In the genomic region with DNA sequence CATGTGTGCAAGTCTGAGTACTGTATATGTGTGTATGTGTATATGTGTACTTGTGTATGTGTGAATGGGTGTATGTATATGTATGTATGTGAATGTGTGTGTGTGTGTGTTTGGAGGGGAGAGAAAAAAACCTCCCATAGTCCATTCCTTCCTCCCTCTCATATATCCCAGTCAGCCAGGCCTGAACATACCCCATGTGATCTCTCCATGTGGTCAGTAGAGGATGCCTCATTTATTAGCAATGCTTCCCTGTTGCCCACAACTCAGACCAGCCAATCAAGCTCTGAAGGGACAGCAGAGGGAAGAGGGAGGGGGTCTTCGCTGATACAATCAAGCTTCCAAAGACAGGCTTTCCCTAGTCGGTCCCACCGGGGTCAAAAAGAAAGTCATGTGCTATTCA, we compare ENCODE assay signal across 23 mouse cellular contexts. TPM values are rescaled to one million over a fixed set of nuclear protein-coding genes. Genes with fewer than 3 reads are reported as not detected.
DNase-seq lines count a peak whose midpoint lies in the region; ATAC-seq and TF ChIP-seq lines count a peak whose summit lies in the region.
"Had no signal": no experiment of that assay in that cellular context is flagged by ENCODE, and none has a peak within 500 bp of the region (broad histone marks: within the 10 kb centered on the region; RNA-seq: fewer than 3 reads in every experiment).

No protein-coding gene starts in this region.

- no peak for DNase-seq in heart, adult 2 months
- DNase-seq in heart, adult 11 months: no peak
- DNase-seq in midbrain, embryonic 10.5 days (ENCODE audit: low spot score): no peak
- DNase-seq in midbrain, postnatal 0 days (ENCODE audit: low spot score): no peak
- DNase-seq in NIH3T3 (ENCODE audit: low read depth): peak; percentile 20
- DNase-seq: adrenal gland, postnatal 36 days; cerebellum, adult 9-11 months; heart, postnatal 4 days; kidney, adult 18-20 months; kidney, postnatal 14 days; lung, postnatal 10 days; right cerebral cortex, postnatal 14 days; thymus, adult 2 months; thymus, postnatal 4 days had no signal

- no peaks in the 10 kb centered on the region for H3K9me3 ChIP-seq in midbrain, embryonic 10.5 days (replicated peaks)
- H3K9me3 ChIP-seq in midbrain, postnatal 0 days (ENCODE audit: low read length): no peaks in the 10 kb centered on the region
- H3K9me3 ChIP-seq: heart, embryonic 10.5 days; midbrain, embryonic 12.5 days had no signal

- intact Hi-C loops in heart, adult 2 months (cut with DNase I): no loop called here

- H3K4me1 ChIP-seq in heart, adult 2 months (ENCODE audit: control insufficient read depth, insufficient read depth, low read length): peaks cover 13% of the 10 kb centered on the region
- H3K4me1 ChIP-seq in midbrain, embryonic 10.5 days: peaks cover 93% of the 10 kb centered on the region
- no peaks in the 10 kb centered on the region for H3K4me1 ChIP-seq in midbrain, postnatal 0 days (ENCODE audit: insufficient read depth, low read length)

- no peak for TF ChIP-seq EP300 in heart, adult 2 months (IDR thresholded peaks at IDR 0.05; ENCODE audit: insufficient read depth, low read depth, low read length)

- H3K4me3 ChIP-seq in heart, adult 2 months: no peak overlapping the region
- no peak overlapping the region for H3K4me3 ChIP-seq in midbrain, embryonic 10.5 days
- H3K4me3 ChIP-seq in midbrain, postnatal 0 days (ENCODE audit: low read depth, low read length): no peak overlapping the region
- H3K4me3 ChIP-seq in myocyte: no peak overlapping the region
- H3K4me3 ChIP-seq: heart, embryonic 10.5 days; layer of hippocampus, adult 2 months; midbrain, embryonic 12.5 days had no signal

- TF ChIP-seq CTCF in heart, adult 2 months (IDR thresholded peaks at IDR 0.05): no peak
- TF ChIP-seq CTCF in midbrain, postnatal 0 days (IDR thresholded peaks at IDR 0.05): no peak

- TF ChIP-seq POLR2A in heart, adult 2 months (IDR thresholded peaks at IDR 0.05; ENCODE audit: insufficient read depth, low read depth, low read length): no peak
- TF ChIP-seq POLR2A in myocyte (IDR thresholded peaks at IDR 0.05; ENCODE audit: insufficient read length, low read depth): no peak

- no peak overlapping the region for H3ac ChIP-seq in myocyte (ENCODE audit: control insufficient read depth, insufficient read length)

- no peaks in the 10 kb centered on the region for H3K27me3 ChIP-seq in heart, adult 2 months (ENCODE audit: control insufficient read depth, insufficient read depth, low read length)
- H3K27me3 ChIP-seq in midbrain, embryonic 10.5 days (ENCODE audit: low read depth, poor library complexity, severe bottlenecking): peaks cover 31% of the 10 kb centered on the region
- H3K27me3 ChIP-seq in midbrain, postnatal 0 days (ENCODE audit: insufficient read depth, low read length): no peaks in the 10 kb centered on the region
- H3K27me3 ChIP-seq in myocyte (ENCODE audit: control insufficient read depth, insufficient read depth, insufficient read length): no peaks in the 10 kb centered on the region

- H3K79me2 ChIP-seq in heart, adult 2 months (replicated peaks; ENCODE audit: control insufficient read depth, insufficient read depth, low read length): no peaks in the 10 kb centered on the region
- H3K79me2 ChIP-seq in myocyte (ENCODE audit: control insufficient read depth, insufficient read depth): peaks cover 3% of the 10 kb centered on the region

- H3K36me3 ChIP-seq in heart, adult 2 months (ENCODE audit: control insufficient read depth, insufficient read depth, low read length): peaks cover 4% of the 10 kb centered on the region
- peaks cover 8% of the 10 kb centered on the region; the same call in 1 of the 2 replicates for H3K36me3 ChIP-seq in midbrain, embryonic 10.5 days
- H3K36me3 ChIP-seq in midbrain, postnatal 0 days (ENCODE audit: insufficient read depth, low read length): no peaks in the 10 kb centered on the region
- no peaks in the 10 kb centered on the region for H3K36me3 ChIP-seq in myocyte (ENCODE audit: control insufficient read depth, insufficient read depth)
- H3K36me3 ChIP-seq: heart, embryonic 10.5 days; midbrain, embryonic 12.5 days had no signal

- WGBS in heart, adult 2 months: 60% methylated on average over 3 of the region's 3 CpGs
- WGBS in midbrain, embryonic 10.5 days: 40% methylated on average over 3 of the region's 3 CpGs
- 40% methylated on average over 3 of the region's 3 CpGs for WGBS in midbrain, postnatal 0 days

- no peak for ATAC-seq in midbrain, postnatal 0 days (ENCODE audit: low FRiP score)
- ATAC-seq in monocyte, adult 5-6 weeks (replicated peaks; ENCODE audit: insufficient number of reproducible peaks, low FRiP score, low TSS enrichment, poor library complexity, severe bottlenecking): no peak
- ATAC-seq: CD4-positive, CD25-positive, alpha-beta regulatory T cell, adult 4 months; inflammation-experienced regulatory T-cells, adult 6 months had no signal

- H3K9ac ChIP-seq in heart, adult 2 months (ENCODE audit: low read depth, low read length): no peak overlapping the region
- no peak overlapping the region for H3K9ac ChIP-seq in midbrain, postnatal 0 days (replicated peaks; ENCODE audit: low read length, poor library complexity, severe bottlenecking)
- H3K9ac ChIP-seq: midbrain, embryonic 12.5 days had no signal

- peak overlapping the region; percentile 79; the same call in 1 of the 2 replicates for H3K27ac ChIP-seq in heart, adult 2 months
- H3K27ac ChIP-seq in midbrain, embryonic 10.5 days (replicated peaks): peak overlapping the region; percentile 87
- no peak overlapping the region for H3K27ac ChIP-seq in midbrain, postnatal 0 days (ENCODE audit: low read depth, low read length)
- H3K27ac ChIP-seq: heart, embryonic 10.5 days; stomach, postnatal 0 days had no signal

- H3K4me2 ChIP-seq in midbrain, postnatal 0 days (ENCODE audit: low read depth, low read length, poor library complexity, severe bottlenecking): no peak overlapping the region
- H3K4me2 ChIP-seq in myocyte (ENCODE audit: low read depth): peak overlapping the region; percentile 61
- H3K4me2 ChIP-seq: midbrain, embryonic 12.5 days had no signal

TF ChIP-seq in myocyte, 11 proteins besides CTCF, POLR2A, EP300 and RAD21:
- TF ChIP-seq USF1 (IDR thresholded peaks at IDR 0.05; ENCODE audit: low read depth) (peak; percentile 72), POLR2AphosphoS2 (IDR thresholded peaks at IDR 0.05; ENCODE audit: insufficient read length, low read depth) (no peak)

RNA-seq across cellular contexts. Expression of a gene that starts 47.6 kb away (rescaled TPM):
- 1 to 10 TPM; 7.8 to 9.0 TPM for total RNA-seq in heart, adult 2 months (2021)
- polyA plus RNA-seq in heart, adult 2 months (2012; rRNA removed): 9.9 and 13.5 TPM in 2 replicates
- 41.5 and 45.0 TPM in 2 replicates for polyA plus RNA-seq in midbrain, embryonic 10.5 days (2016; fragmentation: Nextera tagmentation; extraction: Ambion mirVana)
- total RNA-seq in midbrain, postnatal 0 days (2014; rRNA removed): 25.6 and 26.6 TPM in 2 replicates
- polyA plus RNA-seq in midbrain, postnatal 0 days (2015; fragmentation: Nextera tagmentation; extraction: Ambion mirVana): 23.5 and 23.6 TPM in 2 replicates
- polyA plus RNA-seq in myocyte (2012; fragmentation: generic; extraction: Trizol): 20.4 TPM
- not detected in 3 replicates for total RNA-seq in monocyte, adult 5-6 weeks (2017)
- total RNA-seq: common myeloid progenitor, adult 5-6 weeks had no signal
- polyA plus RNA-seq: CD4-positive, CD25-positive, alpha-beta regulatory T cell, adult 4 months; inflammation-experienced regulatory T-cells, adult 6 months had no signal
